Mouse (Mus musculus) C2C12 (cell line): ENCODE data around the gene Prss34. TPM values are rescaled to one million over a fixed set of nuclear protein-coding genes. Genes with fewer than 3 reads are reported as not detected.

ENCODE experiments used
- H3K27me3 ChIP-seq: one replicate; pipeline ENCODE4 v1.6.1; 2011; ENCODE audit not compliant: control insufficient read depth, insufficient read depth, insufficient read length
- H3K36me3 ChIP-seq: one replicate; pipeline ENCODE4 v1.6.1; 2011; ENCODE audit not compliant: control insufficient read depth, insufficient read depth
- H3K4me3 ChIP-seq: one replicate; pipeline ENCODE4 v1.5.1; 2011; ENCODE audit warnings: mild to moderate bottlenecking, control low read depth; ENCODE audit not compliant: poor library complexity, insufficient read depth, severe bottlenecking
- H3K79me2 ChIP-seq: one replicate; pipeline ENCODE4 v1.6.1; 2011; ENCODE audit not compliant: control insufficient read depth, insufficient read depth
- H3K79me3 ChIP-seq: one replicate; pipeline ENCODE4 v1.6.1; 2011; ENCODE audit warnings: low read depth, control low read depth
- H3ac ChIP-seq: one replicate; pipeline ENCODE3; 2011; ENCODE audit warnings: low read depth; ENCODE audit not compliant: control insufficient read depth, insufficient read length
- CEBPB ChIP-seq: IDR thresholded peaks from one replicate; pipeline ENCODE4 v1.6.1; 2011; ENCODE audit warnings: low read depth, mild to moderate bottlenecking, control low read depth, moderate library complexity
- CTCF ChIP-seq: IDR thresholded peaks from one replicate; pipeline ENCODE4 v1.5.1; 2011; ENCODE audit not compliant: control insufficient read depth, insufficient read depth, insufficient read length
- FOSL1 ChIP-seq: IDR thresholded peaks from one replicate; pipeline ENCODE4 v1.8.0; 2011; ENCODE audit warnings: mild to moderate bottlenecking, low read length; ENCODE audit not compliant: poor library complexity, insufficient read depth, severe bottlenecking
- MAX ChIP-seq: IDR thresholded peaks from one replicate; pipeline ENCODE4 v1.6.1; 2011; ENCODE audit warnings: mild to moderate bottlenecking, control low read depth
- MYOD1 ChIP-seq: IDR thresholded peaks from one replicate; pipeline ENCODE4 v1.6.1; 2011; ENCODE audit warnings: low read depth; ENCODE audit not compliant: control insufficient read depth, insufficient read length
- MYOG ChIP-seq: IDR thresholded peaks from one replicate; pipeline ENCODE4 v1.6.1; 2011; ENCODE audit not compliant: control insufficient read depth, insufficient read length; ENCODE audit errors: extremely low read depth
- USF1 ChIP-seq: IDR thresholded peaks from one replicate; pipeline ENCODE4 v1.6.1; 2011; ENCODE audit warnings: low read depth, mild to moderate bottlenecking, control low read depth, moderate library complexity
- long read RNA-seq, 2 experiments: library from polyadenylated mRNA; unstranded; transcript quantifications; one replicate each; pipeline ENCODE4 v2.0.0; 2019 to 2020
- polyA plus RNA-seq: library from polyadenylated mRNA; unstranded; fragments of >200 nt; fragmentation: generic; extraction: Trizol; gene quantifications from one replicate; pipeline ENCODE4 v1.2.1, GENCODE M21; 2012; ENCODE audit warnings: missing spikeins

The Prss34 gene
- not detected for polyA plus RNA-seq
- long read RNA-seq, experiment 1 = 0 reads
- long read RNA-seq, experiment 2 = 0 reads

DNA sequence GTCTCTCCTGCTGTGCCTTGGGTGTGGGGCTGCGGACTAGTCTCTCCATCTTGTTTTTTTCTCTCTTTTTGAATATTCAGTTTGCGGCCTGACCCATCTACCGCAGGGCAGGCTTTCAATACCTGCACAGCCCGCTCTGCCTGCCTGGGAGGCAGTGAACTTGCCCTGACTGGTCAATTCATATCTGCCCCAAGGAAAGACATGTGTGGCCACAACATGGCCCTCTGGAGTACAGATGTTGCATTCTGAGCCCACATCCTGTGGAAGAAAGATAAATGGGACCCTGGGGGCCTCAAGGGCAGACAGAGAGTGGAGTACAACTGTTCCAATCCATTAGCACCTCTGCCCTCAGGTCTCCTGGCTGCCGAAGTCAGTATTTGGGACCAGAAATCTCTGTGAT, at the start of gene Prss34:
Gene Prss34, plus strand, starts transcription at position 301 of the 400 bp plus-strand sequence.
- TF ChIP-seq MYOD1 (no peak), CTCF (no peak), FOSL1 (no peak), CEBPB (no peak), MYOG (no peak), MAX (no peak), USF1 (no peak)
- Histone ChIP-seq H3K27me3 (peaks cover 61% of the 10 kb centered on the region), H3K4me3 (no peak within 1 kb of the TSS), H3K79me2 (no peaks in the 10 kb centered on the region), H3K36me3 (no peaks in the 10 kb centered on the region), H3ac (no peak within 1 kb of the TSS), H3K79me3 (no peaks in the 10 kb centered on the region)

DNA sequence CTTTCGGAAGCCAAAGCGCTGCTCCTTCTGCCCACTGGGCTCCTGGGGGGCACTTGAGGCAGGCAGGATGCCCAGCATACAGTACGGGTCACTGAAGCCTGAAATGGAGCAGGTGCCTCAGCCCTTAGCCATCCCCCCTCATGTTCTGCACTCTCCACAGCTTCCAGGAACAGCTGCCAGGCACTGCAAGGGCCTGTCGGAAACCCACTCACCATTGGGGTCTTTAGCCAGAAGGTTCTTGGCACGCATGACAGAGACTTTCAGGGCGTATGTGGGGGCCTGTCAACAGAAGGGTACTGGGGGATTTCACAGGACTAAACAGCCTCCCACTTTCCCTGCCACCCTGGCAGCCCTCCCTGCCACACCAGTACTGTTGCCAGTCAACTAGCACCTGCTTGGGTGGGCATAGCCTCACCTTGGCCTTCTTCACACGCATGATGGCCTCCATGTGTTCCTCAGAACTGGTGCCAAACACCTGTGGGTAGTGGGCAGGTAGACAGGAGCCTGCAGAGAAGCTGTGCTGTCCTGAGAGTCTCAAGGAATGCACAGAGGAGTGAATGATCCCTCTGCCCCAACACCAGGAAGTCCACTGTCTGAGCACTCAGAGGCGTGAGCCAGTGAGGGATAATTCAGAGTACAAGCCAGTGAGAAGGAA, 47.9 kb upstream of the Prss34 start:
- Histone ChIP-seq H3K79me2 (no peaks in the 10 kb centered on the region), H3ac (no peak overlapping the region), H3K4me3 (no peak overlapping the region), H3K27me3 (peaks cover 62% of the 10 kb centered on the region), H3K79me3 (no peaks in the 10 kb centered on the region), H3K36me3 (no peaks in the 10 kb centered on the region)
- TF ChIP-seq CTCF (no peak), MAX (no peak), MYOD1 (no peak), CEBPB (no peak), MYOG (no peak), FOSL1 (no peak), USF1 (no peak)

DNA sequence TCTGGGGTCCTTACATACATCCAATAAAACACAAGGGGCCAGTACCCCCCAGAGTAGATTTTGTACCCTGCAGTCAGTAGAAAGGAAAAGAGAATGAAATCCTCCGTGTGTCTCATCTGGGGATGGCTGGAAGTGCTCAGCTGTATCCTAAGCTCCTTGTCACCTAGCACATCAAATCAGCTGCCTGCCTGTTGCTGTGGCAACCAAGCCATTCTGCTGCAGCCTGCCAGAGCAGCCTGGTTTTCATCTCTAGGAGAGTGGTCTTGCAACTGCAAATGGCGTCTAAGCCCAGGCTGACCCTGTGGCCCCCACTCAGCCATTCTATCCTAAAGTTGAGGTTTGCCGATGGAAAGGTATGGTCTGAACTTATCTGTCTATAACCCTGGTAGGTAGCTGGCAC, 45.6 kb upstream of the Prss34 start:
- H3K36me3 ChIP-seq = no peaks in the 10 kb centered on the region
- no peak overlapping the region for H3ac ChIP-seq
- peaks cover 62% of the 10 kb centered on the region for H3K27me3 ChIP-seq
- H3K79me3 ChIP-seq = no peaks in the 10 kb centered on the region
- no peak overlapping the region for H3K4me3 ChIP-seq
- no peaks in the 10 kb centered on the region for H3K79me2 ChIP-seq
- TF ChIP-seq FOSL1 = no peak
- no peak for TF ChIP-seq CTCF
- no peak for TF ChIP-seq MAX
- TF ChIP-seq MYOD1 = no peak
- TF ChIP-seq CEBPB = no peak
- TF ChIP-seq MYOG = no peak
- TF ChIP-seq USF1 = no peak

DNA sequence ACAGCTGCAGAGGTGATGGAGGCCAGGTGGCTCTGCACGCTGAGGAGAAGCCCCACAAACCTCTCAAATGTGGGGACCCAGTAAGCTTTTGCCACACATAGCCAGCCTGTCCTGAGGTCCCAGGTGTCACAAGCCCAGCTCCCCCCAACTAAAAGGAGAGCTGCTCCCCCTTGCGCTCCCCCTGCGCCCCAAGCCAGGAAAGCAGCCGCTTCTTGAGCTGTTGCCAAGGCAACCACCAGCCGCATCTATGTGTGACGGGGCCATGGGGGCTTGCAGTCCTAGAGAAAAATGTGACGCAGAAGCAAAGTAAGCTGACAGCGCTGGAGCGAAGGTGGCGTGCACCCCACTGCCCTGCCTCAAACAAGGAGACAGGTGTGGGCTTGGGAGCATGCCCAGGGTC, 44.4 kb upstream of the Prss34 start:
- no peak overlapping the region for H3K4me3 ChIP-seq
- H3K79me3 ChIP-seq = no peaks in the 10 kb centered on the region
- peaks cover 53% of the 10 kb centered on the region for H3K27me3 ChIP-seq
- H3K79me2 ChIP-seq = no peaks in the 10 kb centered on the region
- TF ChIP-seq FOSL1 (no peak), CTCF (no peak), USF1 (no peak), MAX (no peak), MYOD1 (no peak), MYOG (no peak), CEBPB (no peak)
- no peak overlapping the region for H3ac ChIP-seq
- H3K36me3 ChIP-seq = no peaks in the 10 kb centered on the region

DNA sequence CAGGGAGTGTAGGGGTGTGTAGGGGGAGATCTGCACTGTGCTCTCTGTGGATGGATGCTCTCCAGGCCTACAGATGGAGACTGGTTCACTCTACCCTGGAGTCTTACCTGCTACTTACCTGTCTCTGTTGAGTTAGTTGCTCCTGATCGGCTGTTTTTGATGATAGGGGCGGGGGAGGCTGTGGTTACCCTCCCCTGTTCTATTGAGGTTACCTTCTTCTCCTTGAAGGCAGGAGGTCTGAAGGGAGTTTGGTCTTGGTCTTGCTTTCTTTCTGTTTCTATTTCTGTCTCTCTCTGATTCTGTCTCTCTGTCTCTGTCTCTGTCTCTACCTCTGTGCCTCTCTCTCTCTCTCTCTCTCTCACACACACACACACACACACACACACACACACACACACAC, 43.1 kb upstream of the Prss34 start:
- Histone ChIP-seq H3K79me3 (no peaks in the 10 kb centered on the region), H3K79me2 (no peaks in the 10 kb centered on the region), H3ac (no peak overlapping the region), H3K27me3 (peaks cover 51% of the 10 kb centered on the region), H3K36me3 (peaks cover under 1% of the 10 kb centered on the region), H3K4me3 (no peak overlapping the region)
- TF ChIP-seq MYOG = no peak
- TF ChIP-seq FOSL1 = no peak
- TF ChIP-seq MAX = no peak
- TF ChIP-seq USF1 = no peak
- TF ChIP-seq CTCF = no peak
- no peak for TF ChIP-seq MYOD1
- no peak for TF ChIP-seq CEBPB

DNA sequence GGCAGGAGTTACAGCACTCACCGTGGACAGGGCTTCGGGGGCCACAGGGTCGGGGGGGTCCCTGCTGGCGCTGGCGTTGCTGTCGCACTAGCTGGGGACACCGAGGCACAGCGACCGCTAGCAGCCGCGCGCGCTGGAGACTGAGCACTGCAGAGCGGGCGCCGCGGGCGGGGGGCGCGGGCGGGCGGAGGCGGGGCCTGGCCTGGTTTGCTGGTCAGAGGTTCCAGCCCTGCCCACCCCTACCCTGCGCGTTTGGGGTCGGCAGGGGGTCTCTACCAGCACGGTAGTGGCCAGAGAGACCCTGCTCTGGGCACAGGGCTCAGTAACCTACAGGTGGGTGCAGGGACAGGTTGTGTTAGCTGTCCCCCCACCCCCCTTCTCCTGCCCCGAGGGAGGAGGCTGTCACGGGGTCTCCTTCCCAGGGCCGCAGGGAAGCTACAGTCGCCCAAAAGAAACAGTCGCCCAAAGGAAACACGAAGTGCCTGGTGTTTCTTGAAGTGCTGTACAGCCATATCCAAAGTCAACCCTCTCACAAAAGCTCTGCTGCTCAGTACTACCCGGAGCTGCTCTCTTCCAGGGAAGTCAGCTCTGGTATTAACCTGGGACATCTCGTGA, 41.9 kb upstream of the Prss34 start, which contains the start of gene Baiap3:
Gene Baiap3, minus strand, starts transcription at position 225 of the 615 bp plus-strand sequence.
- peaks cover 41% of the 10 kb centered on the region for H3K27me3 ChIP-seq
- TF ChIP-seq MYOG = no peak
- TF ChIP-seq CTCF = no peak
- no peak for TF ChIP-seq MYOD1
- TF ChIP-seq FOSL1 = no peak
- no peak for TF ChIP-seq USF1

More for the DNA sequence above, 41.9 kb upstream of the Prss34 start, which contains the start of gene Baiap3:
- H3K79me2 ChIP-seq = no peaks in the 10 kb centered on the region
- H3ac ChIP-seq = no peak within 1 kb of the TSS
- no peaks in the 10 kb centered on the region for H3K79me3 ChIP-seq
- H3K4me3 ChIP-seq = no peak within 1 kb of the TSS
- H3K36me3 ChIP-seq = peaks cover 4% of the 10 kb centered on the region
